9 mouse cellular contexts compared by ENCODE assay signal in the genomic region with DNA sequence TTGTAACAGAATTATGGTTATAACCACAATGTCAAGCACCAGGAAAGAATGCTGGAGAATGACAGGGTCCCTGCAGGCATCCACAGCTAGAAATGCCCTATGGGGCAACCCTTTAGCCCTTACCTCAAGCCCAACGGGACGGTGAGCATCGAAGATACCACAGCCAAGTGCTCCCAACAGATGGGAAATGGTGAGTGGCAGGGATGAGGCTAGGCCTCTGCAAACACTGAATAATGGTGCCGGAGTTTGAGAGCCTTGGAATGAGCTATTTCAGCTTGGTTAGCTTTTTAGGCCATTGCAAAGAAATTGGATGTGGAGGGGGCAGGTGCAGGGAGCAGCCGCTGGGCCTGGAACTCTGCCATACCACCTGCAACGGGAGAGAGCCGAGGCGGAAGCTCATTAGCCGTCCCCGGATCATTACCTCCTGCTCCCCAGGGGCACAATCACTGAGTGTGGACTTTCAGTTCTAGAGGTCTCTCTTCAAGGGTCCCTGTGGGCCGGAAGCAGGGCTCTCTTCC.
DNase-seq lines count a peak whose midpoint lies in the region; ATAC-seq lines count a peak whose summit lies in the region.
"Had no signal": no experiment of that assay in that cellular context is flagged by ENCODE, and none has a peak within 500 bp of the region (broad histone marks: within the 10 kb centered on the region; RNA-seq: fewer than 3 reads in every experiment).

No protein-coding gene starts in this region.

- DNase-seq in layer of hippocampus, postnatal 10 days (ENCODE audit: low spot score in 2 of 2), result peak; percentile 40 to 44
- DNase-seq in layer of hippocampus, adult 18-20 months (ENCODE audit: low spot score in 2 of 2), result no peak
- peak; percentile 13 for DNase-seq in cerebellum, adult 11-12 months
- DNase-seq in kidney, postnatal 36 days, result peak; percentile 25 to 54
- no peak for DNase-seq in thymus, postnatal 10 days (ENCODE audit: low spot score in 2 of 2)
- no peak for DNase-seq in lung, postnatal 14 days
- DNase-seq in adrenal gland, adult 2 months, result no peak
- DNase-seq: lung, postnatal 4 days had no signal

- no peaks in the 10 kb centered on the region for H3K27me3 ChIP-seq in forebrain, embryonic 16.5 days (replicated peaks; ENCODE audit: control insufficient read depth, insufficient read depth, low read length)

- no peak overlapping the region for H3K27ac ChIP-seq in forebrain, embryonic 16.5 days (ENCODE audit: low read length)

- H3K9me3 ChIP-seq in forebrain, embryonic 16.5 days (ENCODE audit: control insufficient read depth, low read length), result no peaks in the 10 kb centered on the region

- ATAC-seq in forebrain, embryonic 16.5 days, result peak; percentile 81

- 12% methylated on average over 11 of the region's 11 CpGs for WGBS in forebrain, embryonic 16.5 days

- H3K4me1 ChIP-seq in forebrain, embryonic 16.5 days (replicated peaks; ENCODE audit: control insufficient read depth, insufficient read depth, low read length), result peaks cover 6% of the 10 kb centered on the region

- H3K9ac ChIP-seq in forebrain, embryonic 16.5 days (replicated peaks; ENCODE audit: low read depth, low read length), result no peak overlapping the region

- no peak overlapping the region for H3K4me2 ChIP-seq in forebrain, embryonic 16.5 days (ENCODE audit: low read length)

- H3K36me3 ChIP-seq in forebrain, embryonic 16.5 days (ENCODE audit: control insufficient read depth, insufficient read depth), result no peaks in the 10 kb centered on the region

- no peak overlapping the region for H3K4me3 ChIP-seq in forebrain, embryonic 16.5 days (replicated peaks; ENCODE audit: low read length)

Comparison
In these comparisons a context has a peak if more than half of its experiments do, and no peak if none do; other contexts are left out.
1. DNase-seq: peak in layer of hippocampus, postnatal 10 days (2 of 2), cerebellum, adult 11-12 months (single experiment) and kidney, postnatal 36 days (2 of 2); none in layer of hippocampus, adult 18-20 months (0 of 2), thymus, postnatal 10 days (0 of 2), lung, postnatal 14 days (single experiment) and adrenal gland, adult 2 months (single experiment).